Mouse (Mus musculus) hindbrain, embryonic 12.5 days (tissue): ENCODE results near the gene Mcm8. TPM values are rescaled to one million over a fixed set of nuclear protein-coding genes. Genes with fewer than 3 reads are reported as not detected.
A peak's percentile ranks its signal among the peaks of the same experiment; 100 is the strongest.

Source experiments
- ATAC-seq: fragments of 200-750 bp; cut with Nextera tagmentation; 2 replicates; pipeline ENCODE4 v1.8.0; 2017; ENCODE audit warnings: moderate TSS enrichment; ENCODE audit not compliant: low FRiP score
- H3K27ac ChIP-seq: fragments of 300-500 bp; sonication (generic); 2 replicates; pipeline ENCODE4 v1.5.1; 2016; ENCODE audit warnings: mild to moderate bottlenecking
- H3K27me3 ChIP-seq: fragments of 300-500 bp; sonication (generic); 2 replicates; pipeline ENCODE4 v1.6.1; 2016; ENCODE audit warnings: mild to moderate bottlenecking
- H3K36me3 ChIP-seq: fragments of 300-500 bp; sonication (generic); 2 replicates; pipeline ENCODE4 v1.6.1; 2016; ENCODE audit warnings: mild to moderate bottlenecking
- H3K4me1 ChIP-seq: fragments of 300-500 bp; sonication (generic); 2 replicates; pipeline ENCODE4 v1.6.1; 2016
- H3K4me2 ChIP-seq: fragments of 300-500 bp; sonication (generic); replicated peaks from 2 replicates; pipeline ENCODE4 v1.6.1; 2016; ENCODE audit warnings: mild to moderate bottlenecking
- H3K4me3 ChIP-seq: fragments of 300-500 bp; sonication (generic); 2 replicates; pipeline ENCODE4 v1.5.1; 2016; ENCODE audit warnings: mild to moderate bottlenecking
- H3K9ac ChIP-seq: fragments of 300-500 bp; sonication (generic); 2 replicates; pipeline ENCODE4 v1.6.1; 2016; ENCODE audit warnings: mild to moderate bottlenecking, moderate library complexity
- H3K9me3 ChIP-seq: fragments of 300-500 bp; sonication (generic); replicated peaks from 2 replicates; pipeline ENCODE4 v1.6.1; 2016; ENCODE audit warnings: mild to moderate bottlenecking
- WGBS: fragments of 180-500 bp; shearing (Covaris S2); methylation state at CpG from one replicate; pipeline ENCODE4 v1.1.7; 2016; 5-methylcytosine and 5-hydroxymethylcytosine counted together
- polyA plus RNA-seq: library from polyadenylated mRNA; unstranded; fragments of >200 nt; fragmentation: Nextera tagmentation; extraction: Ambion mirVana; gene quantifications from 2 replicates; pipeline ENCODE4 v1.2.1, GENCODE M21; 2016

Gene Mcm8
- 13.1 and 14.3 TPM in 2 replicates for polyA plus RNA-seq

DNA sequence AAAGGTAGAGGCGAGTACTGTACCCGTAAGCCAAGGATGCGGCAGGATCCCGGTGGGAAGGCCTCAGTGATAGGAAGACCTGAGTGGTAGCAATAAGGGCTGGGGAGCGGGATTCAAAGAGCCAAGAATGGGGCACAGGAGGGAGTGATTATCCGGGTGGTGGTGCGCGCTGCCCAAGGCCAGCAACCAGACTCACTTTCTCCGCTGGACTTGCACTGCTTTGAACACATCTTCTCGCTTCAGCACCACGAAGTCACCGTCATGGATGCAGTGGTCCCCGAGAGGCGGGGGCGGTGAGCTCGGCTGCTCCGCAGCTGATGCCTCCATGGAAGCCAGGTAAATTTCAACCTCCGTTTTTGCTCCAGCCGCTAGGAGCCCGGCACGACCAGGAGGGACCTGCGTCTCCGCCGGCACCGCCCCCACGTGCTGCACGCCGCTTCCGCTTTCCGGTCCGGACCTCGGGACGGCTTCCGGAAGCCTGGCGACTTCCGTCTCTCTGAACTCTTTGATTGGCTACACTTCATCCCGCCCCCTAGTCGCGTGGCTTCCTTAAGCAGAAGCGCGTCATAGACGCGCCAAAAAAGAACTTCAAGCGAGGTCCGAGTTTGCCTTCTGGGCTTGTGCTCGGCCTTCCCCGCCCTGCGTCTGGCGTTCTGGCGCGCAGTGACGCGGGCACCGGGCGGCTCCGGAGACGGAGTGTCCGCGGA, at the start of gene Mcm8, which contains the start of gene Trmt6:
Gene Mcm8 (plus strand): TSS at position 534 of the 707 bp plus-strand sequence.
Gene Trmt6 (minus strand): TSS at position 448 of the 707 bp plus-strand sequence.
- Histone ChIP-seq H3K27me3 (no peaks in the 10 kb centered on the region), H3K4me1 (peaks cover 19% of the 10 kb centered on the region), H3K9me3 (no peaks in the 10 kb centered on the region), H3K4me3 (peak within 1 kb of the TSS; percentile 86), H3K27ac (0 out of 2 replicates have a peak within 1 kb of the TSS, but pooled peaks have one; percentile 44), H3K4me2 (peak within 1 kb of the TSS; percentile 87), H3K9ac (peak within 1 kb of the TSS; percentile 78), H3K36me3 (peaks cover 20% of the 10 kb centered on the region)
- WGBS, result under 1% methylated on average over 59 of the region's 59 CpGs
- ATAC-seq, result peak; percentile 100

DNA sequence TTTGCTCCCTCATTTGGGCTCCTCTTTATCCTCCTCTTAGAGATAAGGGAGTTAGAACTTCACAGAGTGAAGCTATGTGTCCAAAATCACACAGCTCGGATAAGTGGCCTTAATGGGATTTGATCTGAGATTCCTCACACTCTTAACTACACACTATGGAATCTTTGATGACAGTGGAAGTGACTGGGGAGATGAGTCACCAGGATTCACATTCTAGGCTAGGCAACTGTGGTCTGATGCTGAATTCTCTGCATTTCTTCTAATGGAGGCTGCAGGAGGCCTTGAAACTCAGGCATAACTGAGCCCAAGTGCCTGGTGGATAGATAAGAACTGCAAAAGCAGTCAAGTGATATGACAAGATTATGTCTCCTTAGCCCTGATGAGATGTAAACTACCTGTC, 45.1 kb upstream of the Mcm8 start:
- no peak overlapping the region for H3K4me3 ChIP-seq
- H3K27me3 ChIP-seq, result no peaks in the 10 kb centered on the region
- H3K4me2 ChIP-seq, result no peak overlapping the region
- no peak for ATAC-seq
- no peaks in the 10 kb centered on the region for H3K4me1 ChIP-seq
- H3K9me3 ChIP-seq, result no peaks in the 10 kb centered on the region
- no peak overlapping the region for H3K9ac ChIP-seq
- H3K36me3 ChIP-seq, result no peaks in the 10 kb centered on the region
- H3K27ac ChIP-seq, result no peak overlapping the region
- WGBS, result 63% methylated on average over 1 of the region's 1 CpGs

DNA sequence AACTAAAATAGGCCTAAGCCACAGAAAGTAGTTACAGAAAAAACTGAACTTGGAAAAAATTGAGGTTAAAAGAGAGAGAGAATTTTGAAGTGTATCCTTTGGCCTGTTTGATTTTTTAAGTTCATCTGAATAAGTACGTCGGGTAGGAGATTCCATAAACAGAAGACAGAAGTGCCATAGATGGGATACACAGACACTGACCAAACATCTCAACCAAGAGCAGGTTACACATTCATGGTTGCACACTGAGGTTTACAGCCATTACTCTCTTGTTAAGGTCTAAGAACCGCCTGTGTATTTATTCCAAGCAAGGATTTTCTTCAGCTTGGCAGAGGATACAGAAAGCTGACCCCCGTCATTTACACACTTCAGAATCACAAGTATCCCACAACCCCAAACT, 35.0 kb upstream of the Mcm8 start, which contains the start of gene Chgb:
Gene Chgb (plus strand): TSS at position 301 of the 400 bp plus-strand sequence.
- Histone ChIP-seq H3K36me3 (no peaks in the 10 kb centered on the region), H3K4me3 (peak within 1 kb of the TSS; percentile 44), H3K4me1 (peaks cover 14% of the 10 kb centered on the region), H3K4me2 (peak within 1 kb of the TSS; percentile 67), H3K27ac (peak within 1 kb of the TSS; percentile 96), H3K27me3 (no peaks in the 10 kb centered on the region), H3K9me3 (no peaks in the 10 kb centered on the region), H3K9ac (peak within 1 kb of the TSS; percentile 74)
- ATAC-seq, result no peak; the same call in 1 of the 2 replicates
- WGBS, result 11% methylated on average over 4 of the region's 4 CpGs

DNA sequence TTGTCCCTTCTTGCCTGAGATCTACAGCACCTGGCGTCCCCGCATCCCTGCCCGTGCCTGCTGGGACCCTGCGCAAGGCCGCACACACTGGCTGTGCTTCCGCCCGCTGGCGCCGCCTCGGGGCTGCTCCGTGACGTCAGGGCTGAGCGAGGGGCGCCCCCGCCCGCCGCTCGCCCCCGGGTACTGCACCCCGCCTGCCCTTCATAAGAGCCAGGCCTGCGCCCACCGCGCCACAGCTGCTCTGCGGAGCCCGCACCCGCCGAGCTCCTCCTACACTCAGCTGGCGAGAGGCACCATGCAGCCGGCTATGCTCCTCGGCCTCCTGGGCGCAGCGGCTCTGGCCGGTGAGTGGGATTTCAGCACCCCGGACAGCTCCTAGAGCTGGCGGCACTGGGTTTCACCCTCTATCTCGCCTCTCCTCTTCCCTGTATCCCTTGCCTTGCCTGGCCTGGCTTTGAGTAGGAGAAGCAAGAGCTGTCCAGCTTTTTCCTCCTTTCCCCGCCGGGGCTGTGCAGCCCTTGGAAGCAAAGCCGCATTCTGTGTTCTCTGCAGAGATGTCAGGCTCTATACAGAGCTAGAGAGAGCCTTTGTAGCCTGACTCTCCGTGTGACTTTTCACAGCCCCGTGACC, 34.4 kb upstream of the Mcm8 start:
- Histone ChIP-seq H3K4me2 (peak overlapping the region; percentile 67), H3K9me3 (no peaks in the 10 kb centered on the region), H3K27me3 (no peaks in the 10 kb centered on the region), H3K36me3 (no peaks in the 10 kb centered on the region), H3K4me1 (peaks cover 14% of the 10 kb centered on the region), H3K9ac (peak overlapping the region; percentile 74), H3K27ac (peak overlapping the region; percentile 96), H3K4me3 (peak overlapping the region; percentile 44)
- peak; percentile 98 for ATAC-seq
- 1% methylated on average over 40 of the region's 41 CpGs for WGBS

DNA sequence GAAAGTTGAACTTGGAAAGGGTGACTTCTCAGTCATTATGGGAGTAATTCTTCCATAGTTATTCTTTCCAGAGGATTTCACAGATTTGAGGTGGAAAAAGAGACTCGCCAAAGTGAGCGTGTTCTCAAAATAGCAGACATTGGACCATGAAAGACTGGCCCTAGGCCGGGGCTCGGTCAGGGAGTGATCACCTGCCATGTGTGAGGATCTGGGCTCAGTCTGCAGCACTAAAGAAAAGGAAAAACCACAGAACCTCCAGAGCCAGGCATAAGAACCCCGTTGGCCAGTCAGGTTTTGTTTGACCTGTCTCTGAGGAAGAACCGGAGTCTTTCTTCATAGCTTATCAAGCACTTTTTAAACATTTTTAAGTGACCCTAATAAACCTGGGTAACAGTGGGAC, 31.9 kb upstream of the Mcm8 start:
- Histone ChIP-seq H3K4me1 (peaks cover 7% of the 10 kb centered on the region; the same call in 1 of the 2 replicates), H3K9ac (no peak overlapping the region), H3K4me3 (no peak overlapping the region), H3K27me3 (no peaks in the 10 kb centered on the region), H3K4me2 (no peak overlapping the region), H3K27ac (no peak overlapping the region), H3K36me3 (no peaks in the 10 kb centered on the region), H3K9me3 (no peaks in the 10 kb centered on the region)
- WGBS, result 84% methylated on average over 6 of the region's 6 CpGs
- no peak for ATAC-seq

DNA sequence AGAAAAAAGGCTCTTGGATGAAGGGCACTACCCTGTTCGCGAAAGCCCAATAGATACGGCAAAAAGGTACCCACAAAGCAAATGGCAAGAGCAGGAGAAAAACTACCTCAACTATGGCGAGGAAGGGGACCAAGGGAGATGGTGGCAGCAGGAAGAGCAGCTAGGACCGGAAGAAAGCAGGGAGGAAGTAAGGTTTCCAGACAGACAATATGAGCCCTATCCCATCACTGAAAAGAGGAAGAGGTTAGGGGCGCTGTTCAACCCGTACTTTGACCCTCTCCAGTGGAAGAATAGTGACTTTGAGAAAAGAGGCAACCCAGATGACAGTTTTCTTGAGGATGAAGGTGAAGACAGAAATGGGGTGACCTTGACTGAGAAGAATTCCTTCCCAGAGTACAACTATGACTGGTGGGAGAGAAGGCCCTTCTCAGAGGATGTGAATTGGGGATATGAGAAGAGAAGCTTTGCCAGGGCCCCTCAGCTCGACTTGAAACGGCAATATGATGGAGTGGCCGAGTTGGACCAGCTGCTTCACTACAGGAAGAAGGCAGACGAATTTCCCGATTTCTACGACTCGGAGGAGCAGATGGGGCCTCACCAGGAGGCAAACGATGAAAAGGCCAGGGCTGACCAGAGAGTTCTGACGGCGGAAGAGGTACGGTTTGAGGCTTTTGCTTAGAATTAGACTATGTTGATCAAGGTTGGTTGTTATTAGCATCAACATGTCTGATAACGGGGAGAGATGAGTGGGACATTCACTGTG, 22.3 kb upstream of the Mcm8 start:
- 86% methylated on average over 19 of the region's 19 CpGs for WGBS

DNA sequence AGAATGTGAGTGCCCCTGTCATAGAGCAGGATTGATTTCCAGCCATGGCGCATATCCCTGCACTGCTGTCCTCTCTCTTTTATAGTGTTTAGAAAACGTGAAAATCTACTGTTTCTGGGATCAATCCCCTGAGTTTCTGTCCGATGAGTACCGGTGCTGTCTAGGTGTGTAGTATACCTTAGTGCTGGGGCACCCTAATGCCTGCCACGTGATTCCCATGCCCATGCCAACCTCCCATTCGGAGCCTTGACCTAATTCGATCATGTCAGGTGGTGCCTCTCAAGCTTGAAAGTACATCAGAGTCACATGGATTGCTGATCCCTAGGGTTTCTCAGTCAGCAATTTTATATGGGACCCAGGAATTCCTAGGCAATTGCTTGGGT, 21.7 kb upstream of the Mcm8 start:
- H3K4me2 ChIP-seq, result no peak overlapping the region
- WGBS, result 88% methylated on average over 7 of the region's 7 CpGs
- no peaks in the 10 kb centered on the region for H3K9me3 ChIP-seq
- H3K36me3 ChIP-seq, result peaks cover 18% of the 10 kb centered on the region
- ATAC-seq, result no peak
- H3K27me3 ChIP-seq, result no peaks in the 10 kb centered on the region
- H3K4me3 ChIP-seq, result no peak overlapping the region
- H3K4me1 ChIP-seq, result no peaks in the 10 kb centered on the region
- H3K27ac ChIP-seq, result no peak overlapping the region
- H3K9ac ChIP-seq, result no peak overlapping the region

More for the DNA sequence above, 22.3 kb upstream of the Mcm8 start:
- Histone ChIP-seq H3K9ac (no peak overlapping the region), H3K27me3 (no peaks in the 10 kb centered on the region), H3K36me3 (peaks cover 18% of the 10 kb centered on the region), H3K4me2 (no peak overlapping the region), H3K9me3 (no peaks in the 10 kb centered on the region), H3K4me1 (no peaks in the 10 kb centered on the region), H3K27ac (no peak overlapping the region), H3K4me3 (no peak overlapping the region)
- ATAC-seq, result no peak

DNA sequence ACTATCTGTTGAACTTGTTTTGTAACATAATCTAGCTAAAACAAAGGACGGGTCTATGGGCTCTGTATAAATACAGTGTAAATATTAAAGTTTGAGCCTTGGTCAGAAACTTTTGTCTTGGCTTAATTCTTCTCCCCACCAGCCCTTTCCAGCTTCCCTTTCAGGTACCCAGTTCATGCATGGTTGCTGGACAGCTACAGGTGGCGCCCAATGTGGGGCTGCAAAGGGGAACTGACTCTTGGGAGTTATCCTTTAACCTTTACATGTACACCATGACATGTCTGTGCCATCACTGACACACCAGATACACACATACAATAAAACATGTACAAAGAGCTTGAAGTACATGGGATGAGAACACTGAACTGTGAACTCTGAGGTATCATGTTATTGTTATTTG, 13.0 kb upstream of the Mcm8 start:
- WGBS, result 88% methylated on average over 2 of the region's 2 CpGs

DNA sequence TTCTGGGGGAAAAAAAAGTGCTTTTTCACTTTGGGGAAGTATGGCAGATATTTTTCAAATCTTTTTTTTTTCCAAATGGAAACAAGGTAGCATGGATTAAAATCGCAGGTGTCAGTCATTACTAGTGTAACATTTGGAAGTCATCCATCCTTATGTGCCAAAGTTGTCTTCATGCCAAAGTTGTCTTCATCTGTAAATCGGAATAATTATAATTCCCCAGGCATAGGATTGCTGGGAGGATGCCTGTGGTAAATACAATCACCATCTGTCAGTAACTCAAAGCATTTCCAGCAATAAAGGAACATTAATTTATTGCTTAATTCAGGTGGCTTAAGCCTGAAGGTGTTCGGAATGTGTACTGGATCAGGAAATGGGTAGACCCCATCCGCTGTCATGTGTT, 25.1 kb downstream of the Mcm8 start:
- no peaks in the 10 kb centered on the region for H3K4me1 ChIP-seq
- H3K9me3 ChIP-seq, result no peaks in the 10 kb centered on the region
- H3K9ac ChIP-seq, result no peak overlapping the region
- H3K27me3 ChIP-seq, result no peaks in the 10 kb centered on the region
- WGBS, result 90% methylated on average over 4 of the region's 4 CpGs
- ATAC-seq, result no peak
- no peak overlapping the region for H3K4me2 ChIP-seq
- peaks cover 5% of the 10 kb centered on the region for H3K36me3 ChIP-seq
- H3K27ac ChIP-seq, result no peak overlapping the region
- no peak overlapping the region for H3K4me3 ChIP-seq

More for the DNA sequence above, 13.0 kb upstream of the Mcm8 start:
- ATAC-seq, result no peak
- Histone ChIP-seq H3K4me3 (no peak overlapping the region), H3K9me3 (no peaks in the 10 kb centered on the region), H3K4me1 (no peaks in the 10 kb centered on the region), H3K4me2 (no peak overlapping the region), H3K27ac (no peak overlapping the region), H3K36me3 (peaks cover 44% of the 10 kb centered on the region), H3K9ac (no peak overlapping the region), H3K27me3 (no peaks in the 10 kb centered on the region)

DNA sequence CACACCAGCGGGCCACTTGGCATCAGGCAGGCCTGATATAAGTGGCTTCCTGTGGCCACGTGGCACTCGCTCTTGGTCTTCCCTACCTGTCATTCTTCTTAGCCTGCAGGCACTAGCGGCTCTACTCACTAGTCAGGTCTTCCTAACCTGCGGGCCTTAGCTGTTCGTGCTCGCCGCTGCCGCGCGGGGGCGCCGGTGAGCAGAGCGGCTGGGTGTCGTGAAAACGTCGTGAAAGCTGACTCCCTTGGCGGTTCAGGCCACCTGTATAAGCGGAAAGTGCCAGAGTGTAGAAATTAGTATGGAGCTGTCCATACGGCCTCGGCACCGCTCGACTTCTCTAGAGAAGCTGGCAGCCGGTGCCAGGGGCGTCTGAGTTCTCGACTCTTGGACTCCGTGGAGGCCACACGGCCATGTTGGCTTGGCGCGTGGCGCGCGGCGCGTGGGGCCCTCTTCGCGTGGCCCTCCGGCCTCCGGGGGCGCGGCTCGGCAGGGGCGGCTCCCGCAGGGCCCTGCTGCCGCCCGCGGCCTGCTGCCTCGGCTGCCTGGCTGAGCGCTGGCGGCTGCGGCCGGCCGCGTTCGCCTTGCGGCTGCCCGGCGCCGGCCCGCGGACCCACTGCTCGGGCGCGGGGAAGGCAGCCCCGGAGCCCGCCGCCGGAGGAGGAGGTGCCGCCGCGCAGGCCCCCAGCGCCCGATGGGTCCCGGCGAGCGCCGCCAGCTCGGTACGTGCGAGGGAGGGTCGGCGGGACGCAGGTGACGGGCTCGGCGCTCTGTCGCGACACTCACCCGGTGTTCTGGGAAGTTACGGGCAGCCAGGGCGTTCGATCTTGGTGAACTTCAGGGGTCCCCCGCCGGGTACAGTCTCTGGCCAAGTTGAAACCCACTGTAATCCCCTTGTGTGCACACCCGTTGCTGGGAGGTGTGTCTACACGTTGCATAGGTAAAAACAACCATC, 30.7 kb downstream of the Mcm8 start, which contains the start of gene Crls1:
Gene Crls1 (plus strand): TSS at position 260 of the 952 bp plus-strand sequence.
- no peaks in the 10 kb centered on the region for H3K9me3 ChIP-seq
- WGBS, result under 1% methylated on average over 82 of the region's 96 CpGs
- H3K27me3 ChIP-seq, result no peaks in the 10 kb centered on the region
- peak; percentile 95 for ATAC-seq
- peak within 1 kb of the TSS; percentile 81 for H3K4me2 ChIP-seq
- H3K4me3 ChIP-seq, result peak within 1 kb of the TSS; percentile 98
- H3K9ac ChIP-seq, result peak within 1 kb of the TSS; percentile 96
- H3K27ac ChIP-seq, result peak within 1 kb of the TSS; percentile 80
- H3K36me3 ChIP-seq, result peaks cover 17% of the 10 kb centered on the region
- H3K4me1 ChIP-seq, result peaks cover 10% of the 10 kb centered on the region

DNA sequence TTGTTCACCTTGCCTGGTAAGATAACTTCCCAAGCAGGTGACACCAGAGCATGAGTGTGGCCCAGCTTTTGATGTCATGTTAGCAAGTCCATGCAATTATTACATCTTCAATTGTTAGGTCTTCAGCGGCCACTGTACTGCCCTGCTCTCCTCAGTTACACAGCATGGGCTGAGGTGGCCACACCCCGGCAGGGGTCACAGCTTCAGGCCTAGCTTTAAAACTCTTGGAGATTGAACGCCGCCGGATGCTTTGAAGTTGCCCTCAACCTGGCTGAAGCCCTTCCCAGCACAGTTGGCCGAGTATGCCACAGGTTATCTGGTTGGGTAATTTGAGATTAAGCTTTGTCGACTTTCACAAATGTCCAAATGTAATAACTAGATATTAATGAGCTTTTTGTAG, 31.6 kb downstream of the Mcm8 start:
- peak overlapping the region; percentile 98 for H3K4me3 ChIP-seq
- peak overlapping the region; percentile 96 for H3K9ac ChIP-seq
- no peaks in the 10 kb centered on the region for H3K27me3 ChIP-seq
- 40% methylated on average over 7 of the region's 7 CpGs for WGBS
- peaks cover 26% of the 10 kb centered on the region for H3K36me3 ChIP-seq
- H3K4me2 ChIP-seq, result peak overlapping the region; percentile 81
- H3K27ac ChIP-seq, result no peak overlapping the region
- ATAC-seq, result no peak
- peaks cover 10% of the 10 kb centered on the region for H3K4me1 ChIP-seq
- H3K9me3 ChIP-seq, result no peaks in the 10 kb centered on the region
